Mouse (Mus musculus): ENCODE data around the gene Pgm5.
"Not testable (repeated sequence)": the region's sequence is repeated elsewhere in the genome, so short reads cannot be mapped to it uniquely, and the experiment has no call there.

Pgm5 gene

DNA sequence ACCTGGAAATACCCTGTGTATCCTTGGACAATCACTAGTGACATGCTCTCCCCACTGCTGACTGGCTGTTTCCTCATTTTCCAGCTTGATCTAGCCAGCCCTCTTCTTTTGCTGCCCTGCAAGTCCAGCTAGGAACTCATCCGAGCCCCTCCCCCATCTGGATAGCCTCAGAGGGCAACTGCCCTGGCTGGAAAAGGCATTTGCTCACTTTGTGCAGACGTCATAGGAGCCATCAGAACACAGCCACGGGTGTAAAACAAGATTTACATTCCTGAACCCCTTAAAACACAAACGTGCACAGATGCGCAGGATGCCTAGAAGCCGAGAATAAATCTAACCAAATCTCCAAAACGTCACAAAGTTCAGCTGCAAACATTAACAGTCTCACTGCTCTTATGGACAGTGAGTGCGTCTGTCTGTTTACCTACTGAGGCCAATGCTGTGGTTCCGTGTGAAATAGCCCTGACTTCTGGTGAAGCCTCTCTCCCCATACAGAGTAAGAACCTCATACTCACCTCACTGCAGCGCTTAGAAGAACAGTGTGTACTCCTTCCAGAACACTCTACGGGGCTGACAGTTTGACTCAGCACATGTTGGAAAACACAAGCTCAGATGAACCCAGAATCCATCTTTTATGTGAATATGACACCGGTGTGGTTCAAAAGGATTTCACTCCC, 99.0 kb downstream of the Pgm5 start:
- no peak for DNase-seq

DNA sequence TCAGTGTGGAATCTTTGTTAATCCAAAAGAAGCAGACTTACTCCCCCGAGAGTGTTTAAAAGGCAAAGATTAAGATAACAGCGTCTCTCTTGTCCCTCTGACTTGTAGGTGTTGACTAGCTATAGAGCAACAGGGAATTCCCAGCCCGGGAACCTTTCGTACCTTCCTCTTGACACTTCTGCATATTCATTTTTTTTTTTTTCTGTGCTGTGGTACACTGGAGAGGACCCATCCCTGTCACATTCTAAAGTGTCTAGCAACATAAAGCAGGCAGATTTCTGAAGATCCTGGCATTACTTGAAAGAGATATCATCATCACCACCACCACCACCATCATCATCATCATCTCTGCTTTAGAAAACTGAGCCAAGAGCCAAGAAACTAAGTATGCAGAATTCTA, 105.0 kb downstream of the Pgm5 start:
- DNase-seq, result no peak

DNA sequence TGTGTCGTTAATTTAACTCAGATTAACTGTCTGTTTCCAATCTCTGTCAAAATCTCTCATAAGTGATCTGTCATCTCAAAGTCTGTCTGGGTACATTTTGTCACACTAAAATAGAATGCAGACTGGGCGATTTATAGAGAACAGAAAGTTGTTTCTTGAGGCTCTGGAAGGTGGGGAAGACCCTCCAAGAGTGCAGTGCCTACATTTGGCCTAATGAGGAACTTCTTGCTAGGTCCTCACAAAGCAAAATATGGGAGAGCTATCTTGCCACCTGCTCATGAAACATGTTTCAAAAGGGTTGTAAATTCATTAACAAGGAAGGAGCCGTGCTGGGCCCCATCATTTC, 107.2 kb downstream of the Pgm5 start:
- no peak for DNase-seq

DNA sequence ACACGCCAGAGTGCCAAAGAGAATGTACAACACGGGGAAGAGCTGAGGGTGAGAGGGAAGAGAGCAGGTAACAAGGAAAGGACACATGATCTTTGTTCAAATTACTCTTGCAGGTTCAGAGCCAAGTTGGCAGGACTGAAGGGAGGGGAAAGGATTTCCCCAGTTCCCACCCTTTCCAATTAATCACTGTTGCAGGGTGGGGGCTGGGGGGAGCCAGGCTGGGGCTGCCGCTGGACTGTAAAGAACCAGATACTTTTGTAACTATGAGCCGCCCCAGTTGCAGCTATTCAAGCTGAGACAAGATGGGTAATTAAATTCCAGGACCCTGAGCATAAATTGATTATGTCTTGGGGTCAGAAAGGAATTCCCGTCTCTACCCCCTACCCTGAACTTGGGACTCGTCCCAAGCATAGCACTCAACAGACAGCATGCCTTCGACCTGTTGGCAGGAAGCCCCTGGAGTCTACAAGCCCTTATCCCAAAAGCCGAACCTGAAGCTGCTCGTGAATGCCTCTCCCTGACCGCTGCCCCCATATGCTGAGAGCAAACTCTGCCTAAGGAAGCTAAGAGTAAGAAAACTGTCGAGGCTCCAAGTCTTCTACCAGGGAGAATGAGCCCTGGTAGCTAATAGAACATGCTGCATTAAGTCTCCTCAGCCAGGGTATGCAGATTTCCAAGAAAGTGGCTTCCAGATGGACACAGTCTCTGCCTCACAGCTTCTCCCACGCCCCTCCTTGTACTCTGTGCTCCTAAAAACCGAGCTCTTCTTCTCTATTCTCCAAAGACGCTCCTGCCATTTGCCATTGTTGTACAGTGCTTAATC, 107.8 kb downstream of the Pgm5 start:
- DNase-seq, result no peak

DNA sequence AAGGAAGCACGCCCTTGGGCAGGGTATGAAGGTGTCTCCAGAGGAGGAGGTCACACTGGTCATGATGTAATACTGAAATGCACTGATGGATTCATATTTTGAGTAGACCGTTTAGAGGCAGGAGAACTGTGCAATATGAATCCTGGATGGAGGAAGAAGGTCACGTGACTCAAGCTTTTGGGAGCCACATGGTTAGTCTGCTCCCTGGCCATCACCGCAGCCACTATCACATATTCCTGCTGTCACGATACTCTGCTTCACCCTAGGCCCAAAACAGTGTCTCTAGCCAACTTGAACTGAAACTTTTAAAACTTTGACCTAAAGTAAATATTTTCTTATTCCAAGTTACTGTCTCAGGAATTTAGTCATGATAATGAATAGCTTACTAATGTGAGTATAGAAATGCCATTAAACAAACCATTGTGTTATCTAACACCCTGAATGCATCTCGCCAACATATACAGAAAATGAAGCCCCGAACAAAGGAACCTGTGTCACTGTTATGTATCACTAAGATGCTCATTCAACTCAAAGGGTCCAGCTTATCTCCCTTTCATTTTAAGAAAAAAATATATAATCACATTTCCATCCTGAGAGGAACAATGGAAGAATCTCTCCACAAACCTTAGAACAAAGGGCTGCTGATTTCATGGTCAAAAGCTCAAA, 108.6 kb downstream of the Pgm5 start:
- DNase-seq, result no peak

DNA sequence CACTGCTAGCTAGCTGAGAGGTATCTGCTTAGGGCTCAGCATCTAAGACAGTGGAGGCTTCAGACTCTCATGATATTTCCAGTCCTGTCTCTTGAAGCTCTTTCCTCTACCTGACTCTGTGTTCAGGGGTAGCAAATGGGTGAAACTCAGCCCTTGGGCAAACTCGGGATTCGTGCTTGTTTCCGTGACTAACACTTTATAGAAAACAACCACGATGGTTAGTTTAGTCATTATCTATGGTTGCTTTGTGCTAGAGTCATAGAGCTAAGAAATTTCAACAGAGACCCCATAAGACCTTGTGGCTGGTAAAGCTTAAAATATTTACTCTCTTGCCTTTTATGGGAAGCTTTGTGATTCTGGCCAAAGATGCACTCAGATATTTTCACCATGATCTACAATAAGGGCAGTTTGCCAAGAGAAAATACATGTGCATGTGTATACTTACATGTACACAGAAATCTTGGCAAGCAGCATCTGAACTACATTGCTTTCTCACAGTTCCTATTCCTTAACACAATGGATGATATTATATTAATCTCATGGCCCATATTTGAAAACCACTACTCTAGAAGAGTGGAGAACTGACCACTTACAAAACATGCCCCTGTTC, 115.3 kb downstream of the Pgm5 start:
- DNase-seq, result no peak

DNA sequence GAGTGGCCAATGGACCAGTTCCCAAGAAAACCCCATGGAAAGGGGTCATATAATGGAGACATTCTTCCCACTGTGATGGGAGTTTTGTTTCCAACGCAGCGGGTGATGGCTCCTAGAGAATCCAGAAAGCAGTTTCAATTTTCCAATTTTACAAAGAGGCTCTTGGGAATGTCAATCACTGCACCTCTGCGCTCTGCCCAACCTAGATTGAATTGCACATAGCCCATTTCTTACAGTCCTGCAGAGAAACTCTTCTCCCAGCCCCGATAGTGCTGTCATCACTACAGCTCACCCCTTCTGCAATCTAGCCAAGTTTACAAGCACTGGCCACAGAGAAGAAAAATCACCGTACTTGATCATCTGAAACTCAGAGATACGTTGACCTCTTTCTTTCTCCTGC, 119.0 kb downstream of the Pgm5 start:
- no peak for DNase-seq

DNA sequence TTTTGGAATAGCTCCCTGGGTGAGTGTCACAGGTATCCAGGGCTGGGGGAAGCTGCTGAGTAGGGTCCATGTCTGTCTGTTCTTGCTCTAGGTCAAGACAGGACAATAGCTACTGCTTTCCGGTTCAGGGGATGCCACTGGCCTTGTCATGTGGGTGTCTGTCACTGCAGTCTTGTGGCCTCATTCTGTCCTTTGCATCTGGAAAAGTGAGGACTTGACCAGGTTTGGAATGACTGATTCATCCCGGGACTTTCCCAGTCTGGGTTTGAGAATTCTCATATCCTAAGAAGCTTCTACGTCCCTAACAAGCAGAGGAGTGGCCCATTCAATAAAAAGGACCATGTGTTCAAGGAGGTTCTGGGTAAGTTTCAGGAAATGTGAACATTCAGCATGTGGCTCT, 122.9 kb downstream of the Pgm5 start:
- no peak for DNase-seq

DNA sequence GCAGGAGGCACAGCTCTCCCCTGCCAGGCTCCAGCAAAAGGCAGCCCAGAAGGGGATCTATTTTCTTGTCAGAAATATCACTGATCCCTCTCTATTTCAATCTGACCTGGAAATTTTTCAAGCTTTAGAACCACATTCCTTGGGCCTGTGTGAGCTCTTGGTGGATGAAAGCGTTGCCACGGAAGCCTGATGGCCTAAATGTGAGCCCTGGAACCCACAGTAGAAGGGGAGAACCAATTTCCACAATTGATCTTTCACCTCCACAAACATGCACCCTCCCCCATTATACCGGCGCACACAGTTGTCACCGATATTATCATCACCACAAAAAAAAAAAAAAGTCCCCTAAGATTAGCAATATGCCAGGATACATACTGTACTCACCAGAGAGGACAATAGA, 123.6 kb downstream of the Pgm5 start:
- no peak for DNase-seq

DNA sequence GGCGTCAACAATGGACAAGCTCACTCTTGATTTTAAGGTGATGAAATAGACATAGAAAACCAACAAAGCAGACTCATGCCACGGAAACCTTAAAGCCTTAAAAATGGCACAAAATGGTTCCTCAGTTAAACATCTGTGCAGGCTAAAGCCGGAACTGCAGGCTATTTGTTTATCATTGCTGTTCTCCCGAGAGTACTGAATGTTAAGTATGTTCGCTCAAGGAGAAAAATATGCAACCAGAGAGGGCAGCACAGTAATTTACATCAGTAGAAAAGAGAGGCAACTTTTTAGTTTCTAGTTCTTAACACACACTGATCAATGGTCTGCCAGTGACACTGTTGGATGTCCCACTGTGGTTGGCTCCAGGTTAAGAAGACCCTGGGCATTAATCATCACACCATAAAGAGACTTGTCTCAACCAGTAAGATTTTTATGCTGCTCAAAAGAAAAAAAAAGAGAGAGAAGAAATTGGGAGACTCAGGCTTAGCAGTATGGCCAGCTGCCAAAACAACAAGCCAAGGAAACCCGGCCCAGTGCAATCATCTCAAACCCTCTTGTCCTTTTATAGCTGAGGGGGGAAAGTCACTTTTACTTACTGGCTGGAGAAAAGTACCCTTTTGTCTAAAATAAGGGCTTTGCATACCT, 126.0 kb downstream of the Pgm5 start:
- no peak for DNase-seq

DNA sequence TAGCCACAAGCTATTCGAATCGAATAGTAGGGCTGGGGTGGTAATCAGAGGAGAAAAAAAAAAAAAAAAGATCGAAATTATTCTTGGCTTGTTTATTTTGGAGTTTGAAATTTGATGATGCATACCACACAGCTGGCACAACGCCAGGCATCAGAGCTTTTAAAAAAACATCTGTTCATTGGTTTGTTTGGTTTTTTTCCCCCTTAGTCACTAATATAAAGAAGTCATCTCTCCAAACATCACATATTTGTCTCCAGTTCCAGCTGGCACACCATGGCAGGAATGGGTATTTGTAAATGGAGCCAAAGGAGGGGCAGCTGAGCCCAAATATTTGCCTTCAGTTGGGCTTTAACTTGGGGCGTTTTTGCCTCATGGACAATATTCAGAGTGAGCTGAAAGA, 131.0 kb downstream of the Pgm5 start:
- no peak for DNase-seq

DNA sequence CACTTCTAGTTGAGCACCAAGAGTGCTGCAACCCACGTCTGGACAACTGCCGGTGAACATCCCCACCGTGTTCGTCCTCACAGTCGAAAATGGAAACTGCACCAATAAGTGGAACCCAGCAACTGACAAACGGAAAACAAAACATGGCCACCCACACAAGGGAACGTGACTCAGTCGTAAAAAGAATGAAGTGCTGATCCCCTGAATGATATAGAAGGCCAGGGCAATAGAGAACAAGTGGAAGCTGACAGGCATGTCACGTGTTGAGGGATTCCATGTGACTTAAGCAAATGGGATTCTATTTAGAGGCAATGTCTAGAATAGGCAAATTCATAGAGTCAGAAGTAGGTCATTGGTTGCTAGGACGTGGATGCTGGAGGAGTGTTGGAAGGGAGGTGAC, 137.3 kb downstream of the Pgm5 start:
- no peak for DNase-seq

DNA sequence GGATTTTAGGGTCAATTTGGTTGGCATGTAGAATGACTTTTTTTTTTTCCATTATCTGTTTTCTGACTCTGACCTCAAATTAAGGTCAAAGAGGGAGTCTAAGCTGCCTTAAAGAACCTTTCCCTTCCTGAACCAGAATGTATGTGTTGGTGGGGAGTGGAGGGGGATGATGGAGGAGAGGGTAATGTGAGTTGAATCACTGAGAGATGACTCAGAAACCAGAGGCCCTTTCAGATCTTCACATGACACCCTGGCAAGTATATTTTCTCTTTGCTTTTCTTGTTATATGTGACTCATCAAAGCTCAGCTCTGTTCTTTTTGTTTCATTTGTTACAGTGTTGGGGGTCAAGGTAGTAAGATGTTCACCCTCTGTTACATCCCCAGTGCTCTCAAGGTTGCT, 141.2 kb downstream of the Pgm5 start:
- DNase-seq, result no peak

DNA sequence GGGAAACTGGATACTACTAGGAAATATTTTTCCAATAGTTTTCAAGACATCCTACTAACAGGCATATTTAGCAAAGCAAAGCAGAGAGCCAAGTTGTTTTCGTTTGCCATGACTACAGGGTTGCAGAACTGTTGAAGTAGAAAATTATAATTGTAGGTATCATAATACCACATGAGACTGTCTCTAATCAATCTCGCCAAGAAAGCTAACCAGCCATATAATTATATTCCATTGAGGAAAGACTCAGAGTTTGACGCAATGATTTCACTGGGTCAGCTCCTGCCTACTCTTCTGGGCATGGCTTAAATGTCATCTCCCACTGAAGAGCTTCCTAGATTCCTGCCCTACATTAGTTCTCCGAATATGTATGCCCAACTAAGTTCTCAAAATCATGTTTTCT, 142.2 kb downstream of the Pgm5 start:
- no peak for DNase-seq

DNA sequence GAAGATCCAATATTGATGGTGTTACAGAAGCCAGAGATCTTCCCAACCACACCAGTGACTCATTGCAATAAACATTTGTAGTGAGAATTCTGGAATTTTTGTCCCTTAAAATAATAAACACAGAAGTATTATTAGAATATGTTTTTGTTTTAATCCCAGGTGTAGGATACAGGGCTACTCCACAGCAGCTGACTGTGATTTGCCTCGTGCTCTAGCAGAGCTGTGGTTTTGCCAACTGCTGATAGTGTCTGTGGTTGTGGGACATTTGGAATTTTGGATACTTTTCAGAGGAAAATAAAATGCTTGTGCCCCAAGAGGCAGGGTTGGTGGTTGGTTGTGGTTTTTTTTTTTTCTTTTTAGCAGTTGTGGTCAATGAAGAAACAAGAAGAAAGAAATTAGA, 143.6 kb downstream of the Pgm5 start:
- no peak for DNase-seq

DNA sequence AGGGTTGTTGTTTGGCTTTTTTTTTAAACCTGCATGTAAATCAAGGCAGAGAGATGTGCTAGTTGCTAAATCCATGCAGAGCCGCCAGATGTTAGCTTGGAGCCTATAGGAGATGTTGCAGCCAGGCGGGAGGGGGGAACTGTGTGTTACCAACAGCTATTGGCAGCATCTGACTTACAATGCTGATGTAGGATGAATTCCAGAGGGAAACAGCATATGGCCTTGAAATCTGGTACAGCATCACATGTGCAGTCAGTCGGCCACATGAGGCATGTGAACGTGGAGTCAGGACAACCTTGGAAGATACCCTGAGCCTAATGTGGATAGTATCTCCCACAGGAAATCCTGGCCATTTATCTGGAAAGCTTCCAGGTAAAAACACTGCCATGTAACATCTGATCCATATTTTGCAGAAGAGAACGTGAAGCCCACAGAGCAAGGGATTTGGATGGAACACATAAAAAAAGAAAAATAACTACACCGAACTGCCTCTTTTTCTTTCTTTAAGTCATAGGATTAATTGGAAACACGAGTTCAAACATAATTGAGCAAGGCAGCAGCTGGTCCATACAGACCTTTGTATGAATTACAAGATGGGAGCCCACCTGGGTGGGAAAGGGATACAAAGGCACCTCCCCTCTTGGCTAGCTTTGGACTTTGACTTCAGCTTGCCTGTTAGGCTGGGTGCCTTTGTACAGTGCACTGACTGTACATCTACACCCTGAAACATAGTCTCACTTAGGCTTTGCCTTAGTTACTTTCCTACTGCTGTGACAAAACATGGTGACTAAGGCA, 145.2 kb downstream of the Pgm5 start:
- no peak for DNase-seq

DNA sequence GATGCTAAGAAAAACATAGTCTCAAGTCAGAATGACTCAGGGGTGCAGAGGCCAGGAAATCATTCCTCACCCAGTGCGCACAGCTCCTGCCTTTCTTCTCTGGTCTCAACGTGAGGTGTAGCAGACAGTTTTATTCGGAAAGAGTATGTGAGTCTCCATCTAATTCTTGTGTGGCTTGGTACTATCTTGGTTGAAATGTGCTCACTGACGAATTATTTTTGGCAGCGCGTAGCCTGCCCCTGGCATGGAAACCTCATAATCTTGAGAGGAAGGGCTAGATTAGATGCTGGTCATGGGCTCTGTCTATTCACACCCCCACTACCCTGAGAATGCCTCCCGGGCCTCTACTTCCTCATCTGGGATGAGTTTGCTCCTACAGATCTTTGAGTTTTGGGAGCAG, 153.6 kb downstream of the Pgm5 start:
- no peak for DNase-seq

DNA sequence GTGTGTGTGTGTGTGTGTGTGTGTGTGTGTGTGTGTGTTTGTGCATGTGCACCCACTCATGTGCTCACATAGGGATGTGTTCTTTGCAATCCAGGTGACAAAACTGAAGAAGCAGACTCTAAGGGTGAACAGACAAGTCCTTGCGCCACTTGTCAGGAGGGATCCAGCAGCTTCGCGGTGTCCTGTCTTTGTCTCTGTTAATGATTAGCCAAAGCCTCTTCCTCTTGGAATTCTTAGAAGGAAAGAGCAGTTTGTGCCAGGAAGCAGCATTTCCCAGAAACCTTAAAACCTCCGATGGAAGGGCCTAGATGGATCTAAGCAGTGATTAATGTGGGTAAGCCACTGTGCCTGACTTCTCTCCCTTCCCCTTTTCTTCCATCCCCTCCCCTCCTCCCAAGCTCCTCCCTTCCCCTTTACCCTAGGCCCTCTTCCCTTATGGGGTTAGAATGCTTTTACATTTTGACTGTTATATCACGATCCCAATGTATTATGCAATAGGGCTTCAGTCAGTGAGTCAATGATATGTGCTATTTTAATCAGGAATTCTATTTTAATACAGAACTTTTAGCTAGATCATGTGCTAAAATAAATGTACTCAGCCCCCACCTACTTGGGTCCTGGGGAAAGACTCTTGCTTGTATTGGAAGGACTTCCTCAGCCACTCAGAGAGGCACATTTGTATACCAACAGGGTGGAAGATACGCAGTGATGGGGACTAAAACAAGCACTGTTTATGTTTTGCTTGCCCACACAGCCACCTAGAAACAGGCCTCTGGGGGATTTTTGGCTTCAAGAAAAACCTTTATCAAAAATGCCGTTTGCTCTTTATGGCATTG, 154.4 kb downstream of the Pgm5 start:
- DNase-seq, result no peak

DNA sequence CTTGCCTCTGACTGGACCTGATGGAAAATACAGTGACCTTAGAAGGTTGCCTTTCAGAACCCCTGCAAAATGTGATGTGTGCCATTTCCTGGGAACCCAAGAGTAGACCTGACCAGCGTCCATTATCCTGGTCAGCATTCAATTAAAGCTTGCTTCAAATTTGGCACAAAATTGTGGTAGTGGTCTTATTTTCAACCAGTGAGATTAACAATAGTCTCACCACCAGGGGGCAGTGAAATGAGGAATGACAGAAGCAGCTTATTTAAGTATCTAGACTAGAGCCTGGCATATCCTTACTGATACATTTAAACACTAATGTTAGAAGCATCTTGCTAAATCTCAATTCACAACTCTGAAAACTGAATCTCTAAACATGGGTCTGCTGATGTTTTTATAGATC, 156.3 kb downstream of the Pgm5 start:
- DNase-seq, result no peak

DNA sequence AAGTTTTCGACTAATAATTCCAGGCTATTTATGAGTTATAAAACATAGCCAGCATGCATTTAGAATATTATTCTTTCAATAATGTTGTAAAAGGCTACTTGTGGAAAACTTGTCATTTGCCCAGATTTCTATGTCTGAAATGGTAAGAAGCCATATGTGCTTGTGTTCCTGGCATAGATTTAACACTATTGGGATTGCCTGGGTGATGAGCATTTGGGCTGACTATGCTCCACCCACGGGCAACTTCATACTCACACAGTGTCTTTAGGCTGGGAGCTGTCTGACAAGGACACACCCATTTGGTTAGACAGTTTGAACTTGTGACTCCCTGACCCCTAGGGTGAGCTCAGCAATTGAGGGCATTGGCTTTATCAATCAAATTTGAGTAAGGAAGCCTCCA, 157.3 kb downstream of the Pgm5 start:
- DNase-seq, result no peak

DNA sequence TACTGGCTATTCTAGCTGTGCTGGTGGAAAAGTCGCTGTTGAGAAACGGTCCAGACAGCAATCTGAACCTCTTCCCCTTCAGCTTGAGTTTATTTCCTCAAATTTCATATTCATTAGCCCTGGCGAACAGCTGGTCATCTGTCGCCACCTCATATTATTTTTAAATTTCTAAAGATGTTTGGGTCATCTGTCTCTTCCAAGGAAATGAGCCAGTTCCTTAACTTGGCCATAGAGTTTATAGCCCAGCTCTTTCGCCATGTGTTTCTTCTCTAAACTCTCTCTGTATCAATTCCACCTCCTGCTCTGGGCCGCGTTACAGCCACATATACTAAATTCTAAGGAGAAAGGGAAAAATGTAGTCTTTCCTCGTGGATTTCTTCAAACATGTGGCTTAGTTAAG, 158.0 kb downstream of the Pgm5 start:
- no peak for DNase-seq

DNA sequence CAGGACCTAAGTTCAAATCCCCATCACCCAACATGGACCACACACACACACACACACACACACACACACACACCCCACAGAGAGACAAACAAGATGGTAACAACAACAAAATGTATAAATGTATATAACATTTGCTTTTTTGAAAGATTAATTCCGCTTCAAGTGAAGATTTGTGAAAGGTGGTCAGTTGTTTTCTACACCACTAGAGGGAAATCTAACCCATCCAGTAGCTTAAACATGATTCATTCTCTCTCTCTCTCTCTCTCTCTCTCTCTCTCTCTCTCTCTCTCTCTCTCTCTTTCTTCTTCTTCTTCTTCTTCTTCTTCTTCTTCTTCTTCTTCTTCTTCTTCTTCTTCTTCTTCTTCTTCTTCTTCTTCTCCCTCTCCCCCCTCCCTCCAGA, 158.5 kb downstream of the Pgm5 start:
- not testable (repeated sequence) for DNase-seq

All from cerebellum, adult 18-20 months (tissue).